Mouse (Mus musculus): ENCODE measurements around the gene Pakap. TPM values are rescaled to one million over a fixed set of nuclear protein-coding genes. Genes with fewer than 3 reads are reported as not detected.

Gene Pakap
- polyA plus RNA-seq, 1 experiment from 2014 or later: 5.8 TPM

DNA sequence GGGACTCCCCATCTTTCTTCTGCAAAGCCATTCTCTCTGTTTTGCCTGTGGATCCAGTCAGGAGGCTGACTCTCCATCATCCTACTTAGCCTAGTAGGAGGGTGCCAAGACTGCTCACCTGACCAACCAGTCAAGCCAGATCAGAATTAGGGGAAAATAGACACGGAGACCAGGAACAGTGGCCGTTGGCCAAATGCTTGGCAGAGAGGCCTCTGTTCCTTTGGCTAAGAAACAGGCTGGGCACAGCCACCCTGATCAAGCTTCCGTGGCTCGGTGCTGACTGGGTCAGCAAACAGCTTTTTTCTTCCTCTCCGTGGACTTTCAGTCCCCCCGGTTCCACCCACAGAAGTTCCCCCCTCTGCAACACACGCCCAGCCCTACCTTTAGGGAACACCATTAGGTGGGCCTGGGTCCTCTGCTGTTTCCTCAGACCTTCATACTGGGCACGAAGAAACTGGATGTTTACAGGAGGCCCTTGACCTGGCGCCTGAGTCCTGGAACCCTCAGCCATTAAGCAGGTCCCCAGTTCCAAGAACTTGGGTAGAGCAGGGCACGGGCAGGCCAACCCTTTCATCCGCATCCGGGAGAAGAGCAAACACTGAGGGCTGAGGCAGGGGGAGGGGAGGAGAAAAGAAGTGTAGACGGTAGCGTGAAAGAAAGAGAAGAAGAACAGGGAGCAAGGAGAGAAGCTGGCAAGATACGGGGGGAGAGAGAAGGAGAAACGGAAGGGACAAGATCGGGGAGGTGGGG is 347.4 kb downstream of the Pakap start:
- no peaks in the 10 kb centered on the region for H3K36me3 ChIP-seq
- ATAC-seq (replicated peaks): no peak; the same call in 1 of the 2 replicates
- H3K9ac ChIP-seq (replicated peaks): no peak overlapping the region
- no peak overlapping the region for H3K4me2 ChIP-seq (replicated peaks)
- no peak overlapping the region for H3K27ac ChIP-seq (replicated peaks)
- H3K9me3 ChIP-seq: no peaks in the 10 kb centered on the region
- peaks cover 9% of the 10 kb centered on the region for H3K4me1 ChIP-seq
- no peak overlapping the region for H3K4me3 ChIP-seq
- 42% methylated on average over 17 of the region's 17 CpGs for WGBS
- H3K27me3 ChIP-seq: no peaks in the 10 kb centered on the region

- no peak within 1 kb of the TSS for H3K4me3 ChIP-seq
- no peak within 1 kb of the TSS for H3K9ac ChIP-seq (replicated peaks)
- H3K9me3 ChIP-seq: no peaks in the 10 kb centered on the region
- no peak within 1 kb of the TSS for H3K4me2 ChIP-seq (replicated peaks)
- peaks cover 9% of the 10 kb centered on the region for H3K4me1 ChIP-seq
- 24% methylated on average over 9 of the region's 9 CpGs for WGBS
- no peaks in the 10 kb centered on the region for H3K36me3 ChIP-seq
- H3K27me3 ChIP-seq: no peaks in the 10 kb centered on the region
- no peak for ATAC-seq (replicated peaks)
- no peak within 1 kb of the TSS for H3K27ac ChIP-seq (replicated peaks)
These were observed 348.3 kb downstream of the Pakap start, which contains the start of gene D630039A03Rik for GRCm38 (mm10) chr4:57916201-57916661. Gene D630039A03Rik (minus strand): TSS chr4:57916297.

GRCm38 (mm10) chr4:57916711-57917110 is 348.7 kb downstream of the Pakap start:
- Histone ChIP-seq H3K9ac (replicated peaks) (no peak overlapping the region), H3K4me1 (peaks cover 9% of the 10 kb centered on the region), H3K4me3 (no peak overlapping the region), H3K9me3 (no peaks in the 10 kb centered on the region), H3K4me2 (replicated peaks) (no peak overlapping the region), H3K27ac (replicated peaks) (no peak overlapping the region), H3K27me3 (no peaks in the 10 kb centered on the region), H3K36me3 (no peaks in the 10 kb centered on the region)
- 79% methylated on average over 4 of the region's 4 CpGs for WGBS
- ATAC-seq (replicated peaks): no peak

DNA sequence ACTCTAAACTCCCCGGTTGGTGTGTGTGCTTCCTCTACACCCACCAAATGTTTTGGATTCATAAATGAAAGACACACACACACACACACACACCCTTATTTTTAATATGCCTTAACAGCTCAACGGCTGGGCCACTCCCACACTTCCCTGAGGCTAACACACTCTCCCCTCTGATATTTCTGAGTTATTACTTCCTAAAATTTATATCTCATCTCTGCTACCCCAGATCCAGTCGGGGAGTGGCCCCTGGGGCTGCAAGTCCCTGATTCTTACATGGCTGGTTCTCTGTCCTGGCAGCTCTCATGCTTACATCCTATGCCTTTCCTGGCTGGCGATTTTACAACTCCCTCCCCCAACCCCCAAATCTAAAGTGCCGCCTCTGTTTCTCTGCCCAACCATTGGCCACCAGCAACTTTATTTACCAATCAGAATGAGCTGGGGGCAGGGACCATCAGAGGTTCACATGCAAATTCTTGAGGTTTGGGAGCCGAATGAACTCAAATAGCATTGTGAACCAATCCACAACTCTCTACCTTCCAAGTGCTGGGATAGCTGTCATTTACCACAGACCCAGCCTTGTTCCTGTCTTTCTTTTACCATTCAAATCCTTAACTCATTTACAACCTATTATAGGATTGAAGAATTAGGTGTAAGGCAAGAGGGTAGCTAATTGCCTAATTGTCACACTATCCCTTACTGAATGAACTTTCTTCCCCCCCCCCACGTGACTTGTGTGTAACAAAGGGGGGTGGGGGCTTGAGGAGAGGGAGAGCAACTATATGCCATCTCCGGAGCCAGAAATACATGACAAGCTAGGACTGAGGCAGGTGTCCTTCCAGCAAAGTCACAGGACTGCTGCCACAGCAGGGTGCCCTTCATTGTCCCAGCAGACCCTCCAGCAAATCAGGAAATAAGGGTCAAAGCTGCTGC is 351.8 kb downstream of the Pakap start:
- WGBS: 9% methylated on average over 8 of the region's 8 CpGs
- Histone ChIP-seq H3K9ac (replicated peaks) (no peak overlapping the region), H3K27ac (replicated peaks) (no peak overlapping the region), H3K4me1 (peaks cover 9% of the 10 kb centered on the region), H3K27me3 (no peaks in the 10 kb centered on the region), H3K4me2 (replicated peaks) (no peak overlapping the region), H3K36me3 (no peaks in the 10 kb centered on the region), H3K4me3 (no peak overlapping the region), H3K9me3 (no peaks in the 10 kb centered on the region)
- peak; percentile 58 for ATAC-seq (replicated peaks)

DNA sequence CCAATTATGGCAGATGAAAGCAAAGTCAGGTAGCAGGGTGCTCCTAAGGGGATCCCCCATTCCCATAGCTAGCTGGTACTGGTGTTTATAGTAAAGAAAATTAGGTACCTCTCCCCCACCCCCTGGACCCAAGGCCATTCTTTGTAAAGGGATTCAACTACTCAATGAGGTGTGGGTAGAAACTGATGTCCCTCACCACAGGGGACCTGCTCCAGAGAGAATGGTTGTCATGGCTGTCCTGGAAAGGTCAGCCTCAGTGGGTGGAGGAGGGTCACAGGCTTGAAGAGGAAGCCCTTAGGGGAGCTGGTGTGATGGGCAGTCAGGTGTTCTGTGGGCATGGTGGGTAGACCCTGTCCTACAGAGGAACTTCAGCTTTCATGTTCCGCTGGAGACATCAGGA is 352.5 kb downstream of the Pakap start:
- Histone ChIP-seq H3K27me3 (no peaks in the 10 kb centered on the region), H3K9ac (replicated peaks) (no peak overlapping the region), H3K9me3 (no peaks in the 10 kb centered on the region), H3K36me3 (no peaks in the 10 kb centered on the region), H3K4me2 (replicated peaks) (no peak overlapping the region), H3K4me1 (peaks cover 9% of the 10 kb centered on the region; the same call in 1 of the 2 replicates), H3K27ac (replicated peaks) (no peak overlapping the region), H3K4me3 (no peak overlapping the region)
- 84% methylated on average over 1 of the region's 1 CpGs for WGBS
- ATAC-seq (replicated peaks): no peak

DNA sequence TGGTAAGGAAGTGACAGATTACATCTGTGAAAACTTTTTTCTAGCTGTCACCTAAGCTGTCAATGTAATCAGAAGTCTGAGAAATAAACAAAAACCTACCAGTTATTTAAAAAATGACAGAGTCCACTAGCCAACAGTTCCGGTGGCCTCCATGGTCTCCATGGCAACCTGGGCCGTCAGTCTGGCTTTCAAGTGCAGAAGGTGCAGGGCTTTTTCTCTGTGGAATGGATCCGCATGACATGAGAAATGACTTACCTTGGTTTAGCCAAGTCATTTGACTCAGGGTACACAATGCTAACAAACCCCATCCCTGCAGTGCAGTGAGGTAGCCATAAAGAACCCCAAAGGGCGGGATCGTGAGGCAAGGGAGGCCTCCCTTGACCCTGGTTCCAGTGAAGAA is 354.2 kb downstream of the Pakap start:
- Histone ChIP-seq H3K4me3 (no peak overlapping the region), H3K9ac (replicated peaks) (no peak overlapping the region), H3K27ac (replicated peaks) (no peak overlapping the region), H3K4me2 (replicated peaks) (no peak overlapping the region), H3K4me1 (peaks cover 9% of the 10 kb centered on the region; the same call in 1 of the 2 replicates), H3K9me3 (no peaks in the 10 kb centered on the region), H3K27me3 (no peaks in the 10 kb centered on the region), H3K36me3 (no peaks in the 10 kb centered on the region)
- 49% methylated on average over 5 of the region's 5 CpGs for WGBS
- ATAC-seq (replicated peaks): no peak

DNA sequence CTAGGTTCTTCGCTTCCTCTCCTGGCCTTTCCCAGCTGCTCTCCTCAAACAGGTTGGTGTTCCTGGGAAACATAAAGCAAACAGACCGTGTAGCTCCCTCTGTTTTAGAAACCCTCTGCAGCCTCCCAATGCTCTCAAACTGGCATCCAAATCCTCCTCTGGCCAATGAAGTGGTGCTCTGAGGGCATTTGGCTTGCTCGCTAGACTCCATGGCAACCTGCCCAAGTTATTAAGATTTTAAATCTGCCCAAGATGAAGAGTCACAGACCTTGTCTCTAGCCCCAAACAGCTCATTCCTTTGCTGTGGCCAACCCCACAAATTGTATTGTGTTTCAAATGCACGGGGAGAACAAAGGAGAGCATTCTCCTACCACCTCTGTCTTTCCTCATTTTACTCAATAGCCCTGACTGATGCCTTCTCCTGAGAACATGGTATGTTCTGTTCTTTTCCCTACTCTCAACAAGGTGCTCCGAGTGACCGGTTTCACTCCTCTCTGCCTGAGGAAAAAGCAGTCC is 356.6 kb downstream of the Pakap start:
- Histone ChIP-seq H3K36me3 (no peaks in the 10 kb centered on the region), H3K9ac (replicated peaks) (no peak overlapping the region), H3K27me3 (no peaks in the 10 kb centered on the region), H3K4me3 (no peak overlapping the region), H3K4me2 (replicated peaks) (no peak overlapping the region), H3K27ac (replicated peaks) (no peak overlapping the region), H3K9me3 (no peaks in the 10 kb centered on the region), H3K4me1 (peaks cover 6% of the 10 kb centered on the region; the same call in 1 of the 2 replicates)
- ATAC-seq (replicated peaks): no peak
- 82% methylated on average over 6 of the region's 6 CpGs for WGBS

GRCm38 (mm10) chr4:57927464-57928205 is 359.7 kb downstream of the Pakap start:
- H3K4me3 ChIP-seq: no peak overlapping the region
- no peak overlapping the region for H3K27ac ChIP-seq (replicated peaks)
- peak; percentile 64; the same call in 1 of the 2 replicates for ATAC-seq (replicated peaks)
- no peaks in the 10 kb centered on the region for H3K36me3 ChIP-seq
- H3K9me3 ChIP-seq: no peaks in the 10 kb centered on the region
- no peak overlapping the region for H3K4me2 ChIP-seq (replicated peaks)
- whole genome bisulfite sequencing: 23% methylated on average over 3 of the region's 3 CpGs
- no peaks in the 10 kb centered on the region for H3K4me1 ChIP-seq
- H3K9ac ChIP-seq (replicated peaks): no peak overlapping the region
- H3K27me3 ChIP-seq: no peaks in the 10 kb centered on the region

- WGBS: 80% methylated on average over 5 of the region's 5 CpGs
These were observed 362.7 kb downstream of the Pakap start for GRCm38 (mm10) chr4:57930559-57931170.

GRCm38 (mm10) chr4:57934181-57934580 is 366.2 kb downstream of the Pakap start:
- Histone ChIP-seq H3K27me3 (no peaks in the 10 kb centered on the region), H3K9me3 (no peaks in the 10 kb centered on the region), H3K9ac (replicated peaks) (no peak overlapping the region), H3K4me1 (no peaks in the 10 kb centered on the region), H3K27ac (replicated peaks) (no peak overlapping the region), H3K4me3 (no peak overlapping the region), H3K36me3 (no peaks in the 10 kb centered on the region), H3K4me2 (replicated peaks) (no peak overlapping the region)
- no peak for ATAC-seq (replicated peaks)
- WGBS: 77% methylated on average over 5 of the region's 5 CpGs

More at GRCm38 (mm10) chr4:57930559-57931170, 362.7 kb downstream of the Pakap start:
- H3K9me3 ChIP-seq: no peaks in the 10 kb centered on the region
- H3K4me3 ChIP-seq: no peak overlapping the region
- no peak overlapping the region for H3K4me2 ChIP-seq (replicated peaks)
- no peaks in the 10 kb centered on the region for H3K27me3 ChIP-seq
- no peaks in the 10 kb centered on the region for H3K4me1 ChIP-seq
- ATAC-seq (replicated peaks): no peak
- H3K9ac ChIP-seq (replicated peaks): no peak overlapping the region
- no peak overlapping the region for H3K27ac ChIP-seq (replicated peaks)
- H3K36me3 ChIP-seq: no peaks in the 10 kb centered on the region

DNA sequence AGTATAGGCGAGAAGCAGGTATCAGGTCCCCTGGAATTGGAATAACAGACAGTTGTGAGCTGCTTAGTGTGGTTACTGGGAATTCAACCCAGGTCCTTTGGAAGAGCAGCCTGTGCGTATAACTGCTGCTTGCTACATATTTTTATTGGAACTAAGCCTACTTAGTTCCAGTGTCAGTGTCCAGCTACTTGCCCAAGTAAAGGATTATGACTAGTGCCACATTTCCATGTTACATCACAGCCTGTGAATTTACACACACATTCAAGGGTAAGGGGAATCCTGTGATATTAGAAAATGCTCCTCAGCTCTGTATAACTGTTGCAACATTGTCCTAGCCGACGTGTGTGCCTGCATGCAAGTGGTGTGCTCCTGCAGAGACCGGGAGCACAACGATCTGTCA is 369.3 kb downstream of the Pakap start:
- no peak overlapping the region for H3K9ac ChIP-seq (replicated peaks)
- ATAC-seq (replicated peaks): no peak
- no peaks in the 10 kb centered on the region; the same call in 1 of the 2 replicates for H3K36me3 ChIP-seq
- H3K4me2 ChIP-seq (replicated peaks): no peak overlapping the region
- H3K27ac ChIP-seq (replicated peaks): no peak overlapping the region
- H3K4me1 ChIP-seq: no peaks in the 10 kb centered on the region
- H3K4me3 ChIP-seq: no peak overlapping the region
- no peaks in the 10 kb centered on the region for H3K27me3 ChIP-seq
- no peaks in the 10 kb centered on the region for H3K9me3 ChIP-seq
- 89% methylated on average over 6 of the region's 6 CpGs for WGBS
